Mouse (Mus musculus): Measurements from ENCODE around the gene Vmo1. TPM values are rescaled to one million over a fixed set of nuclear protein-coding genes. Genes with fewer than 3 reads are reported as not detected.

The Vmo1 gene
- polyA plus RNA-seq, 1 experiment from 2014 or later: 1.0 TPM

DNA sequence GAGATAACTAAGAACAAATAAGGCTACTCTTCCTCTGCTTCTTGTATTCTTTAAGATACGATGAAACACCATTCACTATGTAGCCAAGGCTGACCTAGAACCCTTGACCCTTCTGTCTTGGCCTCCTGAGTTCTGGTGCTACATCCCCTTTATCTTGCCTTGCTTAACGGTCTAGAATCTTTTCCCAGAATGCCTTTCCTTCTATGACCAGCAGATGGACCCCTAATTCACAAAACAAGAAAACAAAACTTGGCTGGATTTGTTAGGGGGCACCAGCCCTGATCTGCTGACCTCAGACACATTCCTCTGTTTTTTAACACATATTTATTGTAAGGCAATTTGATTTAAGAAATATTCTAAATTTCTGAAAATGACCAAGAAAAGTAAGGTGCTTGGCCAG lies 1.9 kb upstream of the Vmo1 start:
- Histone ChIP-seq H3K36me3 (replicated peaks; ENCODE audit: insufficient read depth, low read length) (no peaks in the 10 kb centered on the region), H3K27me3 (ENCODE audit: insufficient read depth, low read length) (no peaks in the 10 kb centered on the region), H3K9ac (replicated peaks) (no peak overlapping the region), H3K27ac (ENCODE audit: low read depth) (no peak overlapping the region), H3K4me3 (ENCODE audit: low read depth, low read length) (no peak overlapping the region), H3K4me2 (ENCODE audit: low read depth, low read length) (no peak overlapping the region), H3K9me3 (ENCODE audit: low read length) (no peaks in the 10 kb centered on the region), H3K4me1 (ENCODE audit: insufficient read depth) (peaks cover 8% of the 10 kb centered on the region)
- ATAC-seq (no peak), DNase-seq (no peak)
- 20% methylated on average over 2 of the region's 2 CpGs for WGBS (ENCODE audit: insufficient replicate concordance)
- TF ChIP-seq EP300 (IDR thresholded peaks at IDR 0.05; ENCODE audit: low read depth) (no peak), CTCF (IDR thresholded peaks at IDR 0.05; ENCODE audit: low read depth) (peak; percentile 74)

DNA sequence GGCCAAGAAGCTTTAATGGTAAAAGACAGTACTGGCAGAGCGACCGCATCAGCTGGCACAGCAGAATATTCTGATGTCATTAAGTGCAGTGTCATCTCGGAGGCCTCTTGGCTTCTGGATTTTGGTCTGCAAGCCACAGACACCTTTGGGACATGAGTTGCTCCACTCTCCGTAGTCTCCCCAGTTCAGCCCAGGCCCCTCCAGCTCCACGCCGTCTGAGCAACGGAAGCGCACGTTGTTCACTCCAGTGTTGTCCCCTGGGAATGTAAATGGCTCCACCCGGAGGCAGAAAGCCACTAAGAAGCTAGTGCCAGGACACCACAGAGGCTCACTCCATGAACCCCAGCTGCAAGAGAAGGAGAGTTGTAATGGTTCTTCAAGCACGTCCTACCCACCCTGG lies 896 bp downstream of the Vmo1 start:
- DNase-seq (no peak), ATAC-seq (no peak)
- H3K27ac ChIP-seq (ENCODE audit: low read depth): no peak overlapping the region
- H3K4me3 ChIP-seq (ENCODE audit: low read depth, low read length): no peak overlapping the region
- H3K36me3 ChIP-seq (replicated peaks; ENCODE audit: insufficient read depth, low read length): no peaks in the 10 kb centered on the region
- no peak overlapping the region for H3K9ac ChIP-seq (replicated peaks)
- H3K4me2 ChIP-seq (ENCODE audit: low read depth, low read length): no peak overlapping the region
- TF ChIP-seq CTCF (IDR thresholded peaks at IDR 0.05; ENCODE audit: low read depth): no peak
- no peak for TF ChIP-seq EP300 (IDR thresholded peaks at IDR 0.05; ENCODE audit: low read depth)
- WGBS (ENCODE audit: insufficient replicate concordance): 69% methylated on average over 11 of the region's 11 CpGs
- no peaks in the 10 kb centered on the region for H3K9me3 ChIP-seq (ENCODE audit: low read length)
- no peaks in the 10 kb centered on the region for H3K27me3 ChIP-seq (ENCODE audit: insufficient read depth, low read length)
- H3K4me1 ChIP-seq (ENCODE audit: insufficient read depth): 0 out of 2 replicates have a peak, but pooled peaks cover 1% of the 10 kb centered on the region

DNA sequence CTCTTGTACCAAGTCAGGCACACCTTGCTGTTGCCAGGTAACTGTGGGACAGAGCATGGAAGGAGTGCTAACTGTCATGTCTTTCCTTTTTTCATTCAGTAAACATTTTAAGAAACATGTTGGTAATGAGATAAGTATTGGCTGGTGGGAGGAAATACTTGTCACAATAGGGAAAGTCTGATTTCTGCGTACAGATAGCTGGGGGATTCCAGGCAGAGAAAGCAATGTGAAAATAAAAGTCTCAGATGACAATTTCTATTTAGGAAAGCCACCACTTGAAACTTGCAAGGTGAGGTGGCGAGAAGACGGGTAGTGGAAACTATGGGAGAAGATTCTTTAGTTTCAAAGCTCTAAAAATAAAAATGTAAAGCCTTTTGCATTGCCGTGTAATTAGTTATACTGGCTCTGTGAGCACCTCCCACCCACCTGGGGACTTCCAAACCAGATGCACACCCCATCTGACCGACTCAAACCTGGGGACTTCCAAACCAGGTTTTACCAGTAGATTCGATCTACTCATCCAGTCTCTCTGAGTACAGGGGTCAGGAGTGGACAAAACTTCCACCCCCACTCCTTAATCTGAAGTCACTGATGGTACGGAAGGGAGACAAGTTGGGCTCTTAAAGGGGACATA lies 1.6 kb downstream of the Vmo1 start:
- Histone ChIP-seq H3K36me3 (replicated peaks; ENCODE audit: insufficient read depth, low read length) (no peaks in the 10 kb centered on the region), H3K4me2 (ENCODE audit: low read depth, low read length) (no peak overlapping the region), H3K9ac (replicated peaks) (no peak overlapping the region), H3K4me1 (ENCODE audit: insufficient read depth) (no peaks in the 10 kb centered on the region), H3K4me3 (ENCODE audit: low read depth, low read length) (no peak overlapping the region), H3K27ac (ENCODE audit: low read depth) (no peak overlapping the region), H3K27me3 (ENCODE audit: insufficient read depth, low read length) (no peaks in the 10 kb centered on the region), H3K9me3 (ENCODE audit: low read length) (no peaks in the 10 kb centered on the region)
- TF ChIP-seq EP300 (IDR thresholded peaks at IDR 0.05; ENCODE audit: low read depth) (no peak), CTCF (IDR thresholded peaks at IDR 0.05; ENCODE audit: low read depth) (no peak)
- DNase-seq: no peak
- 60% methylated on average over 7 of the region's 7 CpGs for WGBS (ENCODE audit: insufficient replicate concordance)
- no peak for ATAC-seq

DNA sequence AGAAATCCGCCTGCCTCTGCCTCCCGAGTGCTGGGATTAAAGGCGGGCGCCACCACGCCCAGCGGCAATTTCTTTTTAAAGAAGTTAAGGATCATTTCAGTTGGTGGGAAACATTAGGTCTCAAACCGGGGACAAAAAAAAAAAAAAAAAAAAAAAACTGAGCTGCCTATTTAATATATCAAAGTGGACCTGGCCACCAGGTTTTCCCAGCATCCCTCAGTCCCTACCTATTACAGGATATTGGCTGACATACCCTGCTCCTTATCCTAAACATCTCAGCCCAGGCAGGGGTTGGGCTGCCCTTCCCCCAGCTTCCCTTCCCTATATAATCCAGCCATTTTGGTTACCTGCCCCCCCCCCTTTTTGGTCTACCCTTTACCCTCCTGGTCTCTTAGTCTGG lies 2.6 kb downstream of the Vmo1 start:
- WGBS (ENCODE audit: insufficient replicate concordance): 74% methylated on average over 7 of the region's 7 CpGs
- no peak overlapping the region for H3K4me2 ChIP-seq (ENCODE audit: low read depth, low read length)

DNA sequence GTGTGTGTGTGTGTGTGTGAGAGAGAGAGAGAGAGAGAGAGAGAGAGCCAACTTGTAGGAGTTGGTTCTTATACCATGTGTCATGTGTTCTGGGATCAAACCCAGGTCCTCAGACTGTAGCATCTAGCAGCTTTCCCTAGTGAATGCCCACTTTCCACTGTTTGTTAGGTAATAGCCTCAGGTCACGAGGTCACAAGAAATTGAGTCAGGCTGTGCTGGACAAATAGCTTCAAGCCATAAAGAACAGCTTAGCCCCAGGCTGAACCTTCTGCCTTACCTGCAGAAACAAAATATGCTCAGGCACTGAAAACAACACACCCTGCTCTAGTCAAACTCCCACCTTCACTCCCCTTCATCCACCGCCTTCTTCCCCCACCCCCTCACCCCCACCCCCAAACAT lies 3.2 kb downstream of the Vmo1 start:
- TF ChIP-seq EP300 (IDR thresholded peaks at IDR 0.05; ENCODE audit: low read depth) (no peak), CTCF (IDR thresholded peaks at IDR 0.05; ENCODE audit: low read depth) (no peak)
- DNase-seq (no peak), ATAC-seq (no peak)
- Histone ChIP-seq H3K27ac (ENCODE audit: low read depth) (no peak overlapping the region), H3K27me3 (ENCODE audit: insufficient read depth, low read length) (no peaks in the 10 kb centered on the region), H3K9ac (replicated peaks) (no peak overlapping the region), H3K4me2 (ENCODE audit: low read depth, low read length) (no peak overlapping the region), H3K4me1 (ENCODE audit: insufficient read depth) (no peaks in the 10 kb centered on the region), H3K36me3 (replicated peaks; ENCODE audit: insufficient read depth, low read length) (no peaks in the 10 kb centered on the region), H3K9me3 (ENCODE audit: low read length) (no peaks in the 10 kb centered on the region), H3K4me3 (ENCODE audit: low read depth, low read length) (no peak overlapping the region)
- WGBS (ENCODE audit: insufficient replicate concordance): 52% methylated on average over 2 of the region's 2 CpGs

More for the DNA sequence above, 2.6 kb downstream of the Vmo1 start:
- no peaks in the 10 kb centered on the region for H3K9me3 ChIP-seq (ENCODE audit: low read length)
- H3K27me3 ChIP-seq (ENCODE audit: insufficient read depth, low read length): no peaks in the 10 kb centered on the region
- ATAC-seq (no peak), DNase-seq (no peak)
- H3K36me3 ChIP-seq (replicated peaks; ENCODE audit: insufficient read depth, low read length): no peaks in the 10 kb centered on the region
- H3K4me3 ChIP-seq (ENCODE audit: low read depth, low read length): no peak overlapping the region
- H3K9ac ChIP-seq (replicated peaks): no peak overlapping the region
- no peak for TF ChIP-seq CTCF (IDR thresholded peaks at IDR 0.05; ENCODE audit: low read depth)
- no peak for TF ChIP-seq EP300 (IDR thresholded peaks at IDR 0.05; ENCODE audit: low read depth)
- H3K4me1 ChIP-seq (ENCODE audit: insufficient read depth): no peaks in the 10 kb centered on the region
- H3K27ac ChIP-seq (ENCODE audit: low read depth): no peak overlapping the region

DNA sequence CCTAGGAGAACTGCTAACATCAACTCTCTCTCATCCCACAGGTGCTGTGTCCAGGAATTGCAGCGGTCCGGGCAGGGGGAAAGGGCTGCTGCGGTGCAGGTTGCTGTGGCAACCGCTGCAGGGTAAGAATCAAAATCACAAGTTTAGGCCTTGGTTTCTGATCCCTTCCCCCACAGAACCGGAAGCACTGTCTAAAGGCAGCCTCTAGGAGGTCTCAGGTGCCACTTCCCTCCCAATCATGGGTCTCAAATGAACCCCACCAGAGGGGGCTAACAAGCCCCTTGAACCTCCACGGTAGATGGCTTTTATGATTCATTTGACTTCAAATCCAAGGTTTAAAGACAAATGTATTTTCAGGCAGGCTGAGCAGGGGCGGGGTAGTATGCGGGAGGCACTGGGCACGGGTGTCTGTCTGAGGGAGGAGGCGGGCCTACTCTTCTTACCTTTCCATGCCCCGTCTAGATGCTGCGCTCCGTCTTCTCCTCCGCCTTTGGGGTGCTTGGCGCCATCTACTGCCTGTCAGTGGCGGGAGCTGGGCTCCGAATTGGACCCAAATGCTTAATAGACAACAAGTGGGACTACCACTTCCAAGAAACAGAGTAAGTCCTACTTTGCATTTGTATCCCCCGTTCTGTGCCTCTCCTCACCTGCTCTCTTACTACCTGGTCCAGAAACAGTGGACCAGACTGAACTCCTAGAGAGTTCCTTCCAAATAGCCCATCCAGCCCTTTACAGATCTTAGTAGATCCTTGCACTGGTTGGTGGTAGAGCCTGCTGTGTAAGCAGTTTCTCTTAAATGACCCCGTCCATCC lies 4.5 kb downstream of the Vmo1 start:
- no peak overlapping the region for H3K4me2 ChIP-seq (ENCODE audit: low read depth, low read length)
- H3K9ac ChIP-seq (replicated peaks): no peak overlapping the region
- no peaks in the 10 kb centered on the region for H3K4me1 ChIP-seq (ENCODE audit: insufficient read depth)
- H3K4me3 ChIP-seq (ENCODE audit: low read depth, low read length): no peak overlapping the region
- TF ChIP-seq CTCF (IDR thresholded peaks at IDR 0.05; ENCODE audit: low read depth) (peak; percentile 70), EP300 (IDR thresholded peaks at IDR 0.05; ENCODE audit: low read depth) (no peak)
- no peaks in the 10 kb centered on the region for H3K36me3 ChIP-seq (replicated peaks; ENCODE audit: insufficient read depth, low read length)
- H3K9me3 ChIP-seq (ENCODE audit: low read length): no peaks in the 10 kb centered on the region
- ATAC-seq (no peak), DNase-seq (peak; percentile 45)
- H3K27me3 ChIP-seq (ENCODE audit: insufficient read depth, low read length): no peaks in the 10 kb centered on the region
- WGBS (ENCODE audit: insufficient replicate concordance): 8% methylated on average over 19 of the region's 19 CpGs
- H3K27ac ChIP-seq (ENCODE audit: low read depth): no peak overlapping the region
